Mouse (Mus musculus): Measurements from ENCODE around the gene Gm49320. TPM values are rescaled to one million over a fixed set of nuclear protein-coding genes. Genes with fewer than 3 reads are reported as not detected.

Gm49320 gene
- polyA plus RNA-seq, 1 experiment: 0.11 TPM

GRCm38 (mm10) chr8:4229784-4230183, 8.9 kb upstream of the Gm49320 start:
- no peak for TF ChIP-seq MYOD1 (IDR thresholded peaks at IDR 0.05; ENCODE audit: control insufficient read depth, insufficient read length, low read depth)
- TF ChIP-seq MYOG (IDR thresholded peaks at IDR 0.05; ENCODE audit: control insufficient read depth, extremely low read depth, insufficient read length): no peak
- no peak for TF ChIP-seq CEBPB (IDR thresholded peaks at IDR 0.05; ENCODE audit: low read depth)
- TF ChIP-seq FOSL1 (IDR thresholded peaks at IDR 0.05; ENCODE audit: insufficient read depth, low read length, poor library complexity, severe bottlenecking): no peak
- no peak for TF ChIP-seq USF1 (IDR thresholded peaks at IDR 0.05; ENCODE audit: low read depth)
- TF ChIP-seq MAX (IDR thresholded peaks at IDR 0.05): no peak
- no peak for TF ChIP-seq CTCF (IDR thresholded peaks at IDR 0.05; ENCODE audit: control insufficient read depth, insufficient read depth, insufficient read length)
- H3K4me3 ChIP-seq (ENCODE audit: insufficient read depth, poor library complexity, severe bottlenecking): no peak overlapping the region
- H3K36me3 ChIP-seq (ENCODE audit: control insufficient read depth, insufficient read depth): no peaks in the 10 kb centered on the region
- no peaks in the 10 kb centered on the region for H3K79me2 ChIP-seq (ENCODE audit: control insufficient read depth, insufficient read depth)
- no peaks in the 10 kb centered on the region for H3K79me3 ChIP-seq (ENCODE audit: low read depth)
- H3K27me3 ChIP-seq (ENCODE audit: control insufficient read depth, insufficient read depth, insufficient read length): no peaks in the 10 kb centered on the region
- no peak overlapping the region for H3ac ChIP-seq (ENCODE audit: control insufficient read depth, insufficient read length, low read depth)

- no peaks in the 10 kb centered on the region for H3K36me3 ChIP-seq (ENCODE audit: control insufficient read depth, insufficient read depth)
- no peak for TF ChIP-seq USF1 (IDR thresholded peaks at IDR 0.05; ENCODE audit: low read depth)
- TF ChIP-seq FOSL1 (IDR thresholded peaks at IDR 0.05; ENCODE audit: insufficient read depth, low read length, poor library complexity, severe bottlenecking): no peak
- TF ChIP-seq MYOG (IDR thresholded peaks at IDR 0.05; ENCODE audit: control insufficient read depth, extremely low read depth, insufficient read length): no peak
- TF ChIP-seq CTCF (IDR thresholded peaks at IDR 0.05; ENCODE audit: control insufficient read depth, insufficient read depth, insufficient read length): no peak
- TF ChIP-seq MYOD1 (IDR thresholded peaks at IDR 0.05; ENCODE audit: control insufficient read depth, insufficient read length, low read depth): no peak
- TF ChIP-seq MAX (IDR thresholded peaks at IDR 0.05): no peak
- no peak for TF ChIP-seq CEBPB (IDR thresholded peaks at IDR 0.05; ENCODE audit: low read depth)
- no peaks in the 10 kb centered on the region for H3K79me3 ChIP-seq (ENCODE audit: low read depth)
- H3ac ChIP-seq (ENCODE audit: control insufficient read depth, insufficient read length, low read depth): no peak overlapping the region
- no peak overlapping the region for H3K4me3 ChIP-seq (ENCODE audit: insufficient read depth, poor library complexity, severe bottlenecking)
- H3K79me2 ChIP-seq (ENCODE audit: control insufficient read depth, insufficient read depth): no peaks in the 10 kb centered on the region
- no peaks in the 10 kb centered on the region for H3K27me3 ChIP-seq (ENCODE audit: control insufficient read depth, insufficient read depth, insufficient read length)
These were observed 7.9 kb upstream of the Gm49320 start for GRCm38 (mm10) chr8:4230612-4231351.

- Histone ChIP-seq H3ac (ENCODE audit: control insufficient read depth, insufficient read length, low read depth) (peak overlapping the region; percentile 71), H3K79me3 (ENCODE audit: low read depth) (peaks cover 31% of the 10 kb centered on the region), H3K79me2 (ENCODE audit: control insufficient read depth, insufficient read depth) (peaks cover 40% of the 10 kb centered on the region), H3K4me3 (ENCODE audit: insufficient read depth, poor library complexity, severe bottlenecking) (peak overlapping the region; percentile 29), H3K36me3 (ENCODE audit: control insufficient read depth, insufficient read depth) (peaks cover 4% of the 10 kb centered on the region), H3K27me3 (ENCODE audit: control insufficient read depth, insufficient read depth, insufficient read length) (no peaks in the 10 kb centered on the region)
- no peak for TF ChIP-seq CTCF (IDR thresholded peaks at IDR 0.05; ENCODE audit: control insufficient read depth, insufficient read depth, insufficient read length)
- no peak for TF ChIP-seq MYOD1 (IDR thresholded peaks at IDR 0.05; ENCODE audit: control insufficient read depth, insufficient read length, low read depth)
- TF ChIP-seq USF1 (IDR thresholded peaks at IDR 0.05; ENCODE audit: low read depth): no peak
- TF ChIP-seq CEBPB (IDR thresholded peaks at IDR 0.05; ENCODE audit: low read depth): no peak
- TF ChIP-seq FOSL1 (IDR thresholded peaks at IDR 0.05; ENCODE audit: insufficient read depth, low read length, poor library complexity, severe bottlenecking): no peak
- TF ChIP-seq MYOG (IDR thresholded peaks at IDR 0.05; ENCODE audit: control insufficient read depth, extremely low read depth, insufficient read length): no peak
- no peak for TF ChIP-seq MAX (IDR thresholded peaks at IDR 0.05)
These were observed 741 bp upstream of the Gm49320 start for GRCm38 (mm10) chr8:4237814-4238433.

GRCm38 (mm10) chr8:4239193-4239890, 677 bp downstream of the Gm49320 start:
- Histone ChIP-seq H3K79me3 (ENCODE audit: low read depth) (peaks cover 31% of the 10 kb centered on the region), H3ac (ENCODE audit: control insufficient read depth, insufficient read length, low read depth) (peak overlapping the region; percentile 80), H3K79me2 (ENCODE audit: control insufficient read depth, insufficient read depth) (peaks cover 40% of the 10 kb centered on the region), H3K36me3 (ENCODE audit: control insufficient read depth, insufficient read depth) (peaks cover 14% of the 10 kb centered on the region), H3K27me3 (ENCODE audit: control insufficient read depth, insufficient read depth, insufficient read length) (no peaks in the 10 kb centered on the region), H3K4me3 (ENCODE audit: insufficient read depth, poor library complexity, severe bottlenecking) (peak overlapping the region; percentile 65)
- TF ChIP-seq CTCF (IDR thresholded peaks at IDR 0.05; ENCODE audit: control insufficient read depth, insufficient read depth, insufficient read length) (no peak), MAX (IDR thresholded peaks at IDR 0.05) (no peak), CEBPB (IDR thresholded peaks at IDR 0.05; ENCODE audit: low read depth) (no peak), MYOD1 (IDR thresholded peaks at IDR 0.05; ENCODE audit: control insufficient read depth, insufficient read length, low read depth) (no peak), FOSL1 (IDR thresholded peaks at IDR 0.05; ENCODE audit: insufficient read depth, low read length, poor library complexity, severe bottlenecking) (no peak), USF1 (IDR thresholded peaks at IDR 0.05; ENCODE audit: low read depth) (no peak), MYOG (IDR thresholded peaks at IDR 0.05; ENCODE audit: control insufficient read depth, extremely low read depth, insufficient read length) (no peak)

- Histone ChIP-seq H3K36me3 (ENCODE audit: control insufficient read depth, insufficient read depth) (peaks cover 32% of the 10 kb centered on the region), H3K79me2 (ENCODE audit: control insufficient read depth, insufficient read depth) (peaks cover 27% of the 10 kb centered on the region), H3K79me3 (ENCODE audit: low read depth) (peaks cover 20% of the 10 kb centered on the region), H3ac (ENCODE audit: control insufficient read depth, insufficient read length, low read depth) (no peak overlapping the region), H3K27me3 (ENCODE audit: control insufficient read depth, insufficient read depth, insufficient read length) (no peaks in the 10 kb centered on the region), H3K4me3 (ENCODE audit: insufficient read depth, poor library complexity, severe bottlenecking) (no peak overlapping the region)
- no peak for TF ChIP-seq CTCF (IDR thresholded peaks at IDR 0.05; ENCODE audit: control insufficient read depth, insufficient read depth, insufficient read length)
- TF ChIP-seq USF1 (IDR thresholded peaks at IDR 0.05; ENCODE audit: low read depth): no peak
- TF ChIP-seq MAX (IDR thresholded peaks at IDR 0.05): no peak
- TF ChIP-seq CEBPB (IDR thresholded peaks at IDR 0.05; ENCODE audit: low read depth): no peak
- TF ChIP-seq MYOD1 (IDR thresholded peaks at IDR 0.05; ENCODE audit: control insufficient read depth, insufficient read length, low read depth): no peak
- TF ChIP-seq FOSL1 (IDR thresholded peaks at IDR 0.05; ENCODE audit: insufficient read depth, low read length, poor library complexity, severe bottlenecking): no peak
- no peak for TF ChIP-seq MYOG (IDR thresholded peaks at IDR 0.05; ENCODE audit: control insufficient read depth, extremely low read depth, insufficient read length)
These were observed 6.4 kb downstream of the Gm49320 start for GRCm38 (mm10) chr8:4245061-4245460.

All from C2C12 (cell line).